Comparison of ENCODE assay signal across 25 mouse cellular contexts in genomic region chr4:87792511-87792910, GRCm38 (mm10).
"Had no signal": no experiment of that assay in that cellular context is flagged by ENCODE, and none has a peak within 500 bp of the region (broad histone marks: within the 10 kb centered on the region; RNA-seq: fewer than 3 reads in every experiment).

No protein-coding gene starts in this region.

- DNase-seq: gastrocnemius, postnatal 14 days; gastrocnemius, postnatal 36 days; heart, adult 2 months; heart, postnatal 10 days; heart, postnatal 4 days; kidney, adult 18-20 months; kidney, adult 8-10 months; kidney, postnatal 10 days; kidney, postnatal 25 days; kidney, postnatal 4 days; liver; liver, embryonic 13.5 days had no signal

- H3K4me1 ChIP-seq: hindbrain, embryonic 10.5 days; hindbrain, embryonic 12.5 days; intestine, embryonic 15.5 days; liver, embryonic 15.5 days had no signal

- H3K9me3 ChIP-seq: heart, embryonic 12.5 days; hindbrain, embryonic 10.5 days; hindbrain, embryonic 12.5 days; intestine, embryonic 15.5 days; limb, embryonic 10.5 days; limb, embryonic 12.5 days; liver, embryonic 13.5 days; liver, embryonic 15.5 days had no signal

- H3K27ac ChIP-seq: heart, adult 2 months; hindbrain, embryonic 10.5 days; hindbrain, embryonic 12.5 days; hindbrain, embryonic 14.5 days; intestine, embryonic 15.5 days; layer of hippocampus, adult 2 months; left cerebral cortex, adult 2 months; limb, embryonic 10.5 days; limb, embryonic 12.5 days; liver, embryonic 13.5 days; liver, embryonic 15.5 days had no signal

- H3K9ac ChIP-seq: heart, embryonic 12.5 days; hindbrain, embryonic 12.5 days; hindbrain, embryonic 14.5 days; intestine, embryonic 15.5 days; limb, embryonic 12.5 days; liver, embryonic 13.5 days; liver, embryonic 15.5 days had no signal

- ATAC-seq: hindbrain, embryonic 16.5 days; inflammation-experienced regulatory T-cells, adult 6 months; intestine, embryonic 15.5 days; intestine, postnatal 0 days had no signal

- H3K4me3 ChIP-seq: heart, adult 2 months; heart, embryonic 12.5 days; hindbrain, embryonic 10.5 days; hindbrain, embryonic 12.5 days; intestine, embryonic 15.5 days; layer of hippocampus, adult 2 months; left cerebral cortex, adult 2 months; limb, embryonic 10.5 days; limb, embryonic 12.5 days; liver, embryonic 13.5 days; liver, embryonic 15.5 days had no signal

- H3K27me3 ChIP-seq: heart, embryonic 12.5 days; hindbrain, embryonic 12.5 days; intestine, embryonic 15.5 days; limb, embryonic 12.5 days; liver, embryonic 13.5 days; liver, embryonic 15.5 days had no signal

- H3K4me2 ChIP-seq: heart, embryonic 12.5 days; hindbrain, embryonic 12.5 days; hindbrain, embryonic 14.5 days; intestine, embryonic 15.5 days; limb, embryonic 12.5 days; liver, embryonic 13.5 days; liver, embryonic 15.5 days had no signal
